Mouse (Mus musculus) kidney, embryonic 15.5 days (tissue): ENCODE measurements around the gene Gm1527. TPM values are rescaled to one million over a fixed set of nuclear protein-coding genes. Genes with fewer than 3 reads are reported as not detected.
"Not testable (repeated sequence)": the region's sequence is repeated elsewhere in the genome, so short reads cannot be mapped to it uniquely, and the experiment has no call there.

Experiments used
- ATAC-seq: fragments of 200-750 bp; cut with Nextera tagmentation; replicated peaks from 2 replicates; pipeline ENCODE4 v1.8.0; 2017; ENCODE audit warnings: moderate TSS enrichment; ENCODE audit not compliant: low FRiP score
- H3K27ac ChIP-seq: fragments of 300-500 bp; sonication (generic); 2 replicates; pipeline ENCODE4 v1.5.1; 2015; ENCODE audit warnings: mild to moderate bottlenecking, inconsistent platforms
- H3K27me3 ChIP-seq: fragments of 300-500 bp; sonication (generic); 2 replicates; pipeline ENCODE4 v1.6.1; 2015; ENCODE audit warnings: inconsistent platforms
- H3K36me3 ChIP-seq: fragments of 300-500 bp; sonication (generic); 2 replicates; pipeline ENCODE4 v1.6.1; 2015; ENCODE audit warnings: inconsistent platforms
- H3K4me1 ChIP-seq: fragments of 300-500 bp; sonication (generic); 2 replicates; pipeline ENCODE4 v1.6.1; 2015; ENCODE audit warnings: inconsistent platforms
- H3K4me2 ChIP-seq: fragments of 300-500 bp; sonication (generic); 2 replicates; pipeline ENCODE4 v1.6.1; 2015; ENCODE audit warnings: moderate library complexity, mild to moderate bottlenecking, inconsistent platforms
- H3K4me3 ChIP-seq: fragments of 300-500 bp; sonication (generic); replicated peaks from 2 replicates; pipeline ENCODE4 v1.5.1; 2015; ENCODE audit warnings: mild to moderate bottlenecking, inconsistent platforms
- H3K9ac ChIP-seq: fragments of 300-500 bp; sonication (generic); 2 replicates; pipeline ENCODE4 v1.6.1; 2015; ENCODE audit warnings: mild to moderate bottlenecking, inconsistent platforms
- H3K9me3 ChIP-seq: fragments of 300-500 bp; sonication (generic); replicated peaks from 2 replicates; pipeline ENCODE4 v1.6.1; 2016; ENCODE audit warnings: inconsistent platforms
- WGBS: fragments of 180-500 bp; shearing (Covaris S2); methylation state at CpG from one replicate; pipeline ENCODE4 v1.1.7; 2015; ENCODE audit warnings: mixed read lengths; 5-methylcytosine and 5-hydroxymethylcytosine counted together
- polyA plus RNA-seq: library from polyadenylated mRNA; unstranded; fragments of >200 nt; fragmentation: Nextera tagmentation; extraction: Ambion mirVana; gene quantifications from 2 replicates; pipeline ENCODE4 v1.2.1, GENCODE M21; 2015

The Gm1527 gene
- polyA plus RNA-seq = not detected in 2 replicates

DNA sequence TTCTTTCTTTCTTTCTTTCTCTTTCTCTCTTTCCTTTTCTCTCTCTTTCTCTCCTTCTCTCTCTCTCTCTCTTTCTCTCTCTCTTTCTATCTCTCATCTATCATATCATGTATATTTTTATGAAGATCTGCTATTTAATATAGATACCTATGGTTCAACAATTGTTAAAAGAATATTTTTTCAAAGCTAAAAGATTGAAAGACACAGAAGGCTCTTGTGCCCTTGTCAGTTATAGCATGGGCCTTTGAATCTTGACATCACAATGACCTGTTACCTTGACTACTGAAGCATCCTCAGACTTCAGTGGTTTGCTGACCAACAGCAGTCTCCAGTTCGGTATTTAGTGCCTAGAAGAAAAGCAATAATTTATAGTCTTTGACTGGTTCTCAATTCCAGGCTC lies at the start of gene Gm1527:
Gene Gm1527 (plus strand): TSS at position 301 of the 400 bp plus-strand sequence.
- no peaks in the 10 kb centered on the region for H3K9me3 ChIP-seq
- H3K27ac ChIP-seq = no peak within 1 kb of the TSS
- H3K36me3 ChIP-seq = no peaks in the 10 kb centered on the region
- H3K4me2 ChIP-seq = no peak within 1 kb of the TSS
- ATAC-seq = no peak
- WGBS = 39% methylated on average over 1 of the region's 1 CpGs
- H3K27me3 ChIP-seq = no peaks in the 10 kb centered on the region
- no peak within 1 kb of the TSS for H3K9ac ChIP-seq
- H3K4me1 ChIP-seq = no peaks in the 10 kb centered on the region
- no peak within 1 kb of the TSS for H3K4me3 ChIP-seq

DNA sequence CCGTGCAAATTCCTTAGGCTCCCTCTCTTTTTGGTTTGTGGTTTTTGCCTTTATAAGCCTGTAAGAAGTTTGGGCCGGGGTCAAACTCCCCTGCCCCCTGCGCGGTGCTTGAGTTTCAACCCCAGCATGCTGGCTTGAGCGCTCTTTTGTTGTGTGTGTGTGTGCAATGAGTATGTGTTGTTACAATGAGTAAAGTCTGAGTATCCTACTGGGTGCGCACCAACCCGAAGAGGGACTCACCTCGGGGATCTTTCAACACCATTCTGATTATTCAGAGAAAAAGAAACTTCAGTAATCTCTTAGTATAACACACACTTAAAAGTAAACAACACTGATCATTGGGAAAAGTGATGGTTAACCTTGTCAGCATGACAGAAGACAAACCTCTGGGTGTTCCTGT lies 49.2 kb upstream of the Gm1527 start:
- Histone ChIP-seq H3K9me3 (no peaks in the 10 kb centered on the region), H3K27me3 (no peaks in the 10 kb centered on the region), H3K27ac (peak overlapping the region; percentile 66), H3K4me2 (peak overlapping the region; percentile 23; the same call in 1 of the 2 replicates), H3K9ac (no peak overlapping the region), H3K4me1 (peaks cover 16% of the 10 kb centered on the region), H3K36me3 (no peaks in the 10 kb centered on the region), H3K4me3 (no peak overlapping the region)
- ATAC-seq = peak; percentile 72
- WGBS = 23% methylated on average over 8 of the region's 8 CpGs

DNA sequence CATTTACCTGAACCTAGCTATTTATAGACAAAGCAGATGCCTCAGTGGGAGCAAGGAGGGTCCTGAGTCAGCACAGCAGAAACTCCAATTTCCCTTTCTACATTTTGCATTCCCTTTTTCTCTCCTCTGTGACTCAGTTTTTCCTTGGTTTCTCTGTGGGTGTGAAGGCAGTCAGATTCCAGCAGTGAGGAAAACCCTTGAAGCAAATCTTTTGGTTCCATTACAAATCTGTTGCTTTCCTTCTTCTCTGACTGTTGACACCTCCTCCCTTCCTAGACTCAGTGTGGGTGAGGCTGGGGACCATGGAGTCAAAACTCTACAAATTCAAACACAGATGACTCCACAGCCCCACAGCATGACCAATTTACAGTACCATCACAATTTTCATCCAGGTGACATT lies 45.3 kb upstream of the Gm1527 start:
- Histone ChIP-seq H3K4me1 (peaks cover 11% of the 10 kb centered on the region), H3K9ac (no peak overlapping the region), H3K27me3 (no peaks in the 10 kb centered on the region), H3K36me3 (no peaks in the 10 kb centered on the region), H3K27ac (no peak overlapping the region), H3K4me2 (no peak overlapping the region), H3K4me3 (no peak overlapping the region), H3K9me3 (no peaks in the 10 kb centered on the region; the same call in 1 of the 2 replicates)
- no peak for ATAC-seq

DNA sequence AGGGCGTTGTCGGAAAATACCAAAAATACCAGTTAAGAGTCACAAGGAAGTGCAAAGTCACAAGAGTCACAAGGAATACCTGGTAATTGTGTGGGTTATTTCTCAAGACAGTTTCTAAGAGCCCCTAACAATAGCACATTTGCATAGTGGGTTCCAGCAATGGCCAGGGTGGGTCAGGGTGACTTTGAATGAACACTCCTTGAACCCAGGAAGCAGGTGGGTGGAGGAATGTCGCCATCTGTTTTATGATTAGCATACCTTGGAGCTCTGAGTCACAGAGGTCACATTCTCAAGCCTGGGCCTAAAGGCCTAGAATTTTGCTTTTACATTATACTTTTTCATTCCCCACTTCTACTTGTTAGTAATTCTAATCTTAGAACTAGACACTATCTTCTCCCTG lies 40.2 kb upstream of the Gm1527 start:
- H3K9me3 ChIP-seq, H3K9ac ChIP-seq, H3K27ac ChIP-seq, H3K4me2 ChIP-seq, H3K4me1 ChIP-seq, H3K36me3 ChIP-seq, H3K4me3 ChIP-seq, ATAC-seq, H3K27me3 ChIP-seq: not testable (repeated sequence)
- 89% methylated on average over 3 of the region's 3 CpGs for WGBS

DNA sequence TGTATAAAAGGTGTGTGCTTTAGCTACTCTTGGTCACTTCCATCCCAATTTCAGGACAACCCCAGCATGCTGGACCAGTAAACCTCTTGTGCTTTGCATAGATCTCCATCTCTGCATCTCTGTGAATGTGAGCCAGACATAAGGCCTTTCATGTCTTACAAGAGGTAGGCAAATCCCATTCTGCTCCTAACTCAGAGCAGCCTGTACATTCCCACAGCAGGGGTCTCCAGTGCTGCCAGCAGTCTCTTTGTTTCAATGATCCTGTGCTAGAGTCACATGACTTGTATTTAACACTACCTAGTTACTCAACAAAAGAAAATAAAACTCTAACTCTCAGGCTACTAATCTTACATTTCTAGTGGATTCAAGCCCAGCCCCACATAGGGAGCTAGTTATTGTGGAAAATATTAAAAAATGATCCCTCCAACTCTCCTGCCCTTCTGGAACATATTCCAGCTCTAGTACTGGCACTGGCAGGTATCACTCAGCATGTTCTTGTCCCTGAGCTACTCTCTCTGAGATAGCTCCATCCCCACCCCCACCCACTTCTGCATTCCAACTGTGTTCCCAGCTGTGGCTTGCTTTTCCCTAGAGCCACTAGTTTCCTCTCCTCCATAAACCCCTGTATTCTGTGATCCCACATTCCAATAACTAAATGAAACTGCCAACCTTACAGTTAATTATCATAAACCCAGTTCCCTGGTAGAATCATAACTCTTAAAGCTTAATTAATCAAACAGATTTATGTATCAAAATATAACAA lies 32.6 kb upstream of the Gm1527 start:
- H3K36me3 ChIP-seq, H3K9me3 ChIP-seq, H3K27ac ChIP-seq, H3K4me2 ChIP-seq, H3K27me3 ChIP-seq, H3K9ac ChIP-seq, H3K4me1 ChIP-seq, H3K4me3 ChIP-seq, ATAC-seq: not testable (repeated sequence)

DNA sequence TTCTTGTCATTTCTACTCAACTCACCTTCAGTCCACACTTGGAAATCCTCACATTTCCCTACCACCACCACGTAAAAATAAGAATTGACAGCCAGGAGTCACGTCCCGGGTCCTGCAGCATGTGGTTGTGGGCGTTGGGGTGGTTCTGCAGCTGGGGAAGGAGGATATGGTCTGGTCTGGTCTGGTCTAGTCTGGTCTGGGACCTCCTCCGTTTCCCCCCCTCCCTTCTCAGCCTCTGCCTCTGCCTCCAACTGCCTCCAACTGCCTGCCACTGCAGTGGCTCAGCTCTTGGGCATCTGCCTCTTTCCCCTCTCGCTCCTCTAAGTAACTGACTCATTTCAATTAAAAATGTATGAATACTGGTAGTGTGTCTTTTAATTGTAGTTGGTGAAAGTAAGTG lies 4.5 kb downstream of the Gm1527 start:
- not testable (repeated sequence) for H3K9ac ChIP-seq, H3K9me3 ChIP-seq, ATAC-seq, H3K4me3 ChIP-seq, H3K4me2 ChIP-seq, H3K36me3 ChIP-seq, H3K4me1 ChIP-seq, H3K27ac ChIP-seq, H3K27me3 ChIP-seq
- WGBS = 52% methylated on average over 6 of the region's 6 CpGs

DNA sequence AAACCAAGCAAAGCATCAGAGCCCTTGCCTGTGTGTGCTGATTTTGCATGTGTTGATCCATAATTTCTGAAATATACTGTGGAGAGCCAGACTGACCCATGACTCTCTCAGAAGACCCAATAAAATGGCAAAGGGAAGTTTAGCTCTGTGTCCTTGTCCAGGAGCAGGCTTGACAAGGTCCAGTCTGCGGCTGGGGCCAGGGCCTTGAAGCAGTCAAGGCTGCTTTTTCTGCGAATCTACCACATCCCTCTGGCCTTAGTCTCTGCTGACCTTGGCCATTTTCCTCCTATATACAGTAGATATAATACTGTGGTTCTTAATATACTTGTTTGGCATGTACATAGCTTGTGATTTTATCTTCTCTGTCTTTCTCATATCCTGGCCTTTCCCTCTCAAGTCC lies 73.5 kb downstream of the Gm1527 start:
- Histone ChIP-seq H3K27ac (no peak overlapping the region), H3K4me3 (no peak overlapping the region), H3K4me2 (no peak overlapping the region), H3K9ac (no peak overlapping the region), H3K36me3 (no peaks in the 10 kb centered on the region), H3K4me1 (no peaks in the 10 kb centered on the region), H3K27me3 (no peaks in the 10 kb centered on the region), H3K9me3 (no peaks in the 10 kb centered on the region)
- 83% methylated on average over 2 of the region's 2 CpGs for WGBS
- no peak for ATAC-seq

DNA sequence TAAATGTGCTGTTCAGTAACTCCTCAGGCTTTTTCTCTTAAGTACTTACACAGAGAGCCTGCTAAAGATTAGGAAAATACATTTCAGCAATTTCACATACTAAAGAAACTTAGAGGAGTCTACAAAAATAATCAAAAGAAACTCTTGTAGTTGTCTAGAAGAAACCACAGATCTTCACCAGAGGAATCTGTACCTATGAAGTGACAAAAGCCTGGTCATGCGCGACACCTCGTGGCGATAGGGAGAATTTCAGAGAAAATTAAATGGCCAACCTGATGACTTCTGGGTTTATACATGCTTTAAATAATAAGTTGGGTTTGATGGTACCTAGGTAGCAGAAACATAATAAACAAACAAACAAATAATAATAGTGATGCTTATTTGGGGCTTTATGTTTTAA lies 76.4 kb downstream of the Gm1527 start:
- Histone ChIP-seq H3K27ac (no peak overlapping the region), H3K9me3 (no peaks in the 10 kb centered on the region), H3K27me3 (no peaks in the 10 kb centered on the region), H3K9ac (no peak overlapping the region), H3K4me2 (no peak overlapping the region), H3K4me3 (no peak overlapping the region), H3K4me1 (no peaks in the 10 kb centered on the region), H3K36me3 (no peaks in the 10 kb centered on the region)
- no peak for ATAC-seq
- 0% methylated on average over 4 of the region's 4 CpGs for WGBS

Other genes starting within 250 kb of the Gm1527 start
- 16.8 and 18.8 TPM in 2 replicates for gene Slc2a2, start 194.7 kb upstream of the Gm1527 start, polyA plus RNA-seq
- 7.4 and 8.0 TPM in 2 replicates for gene Eif5a2, start 111.3 kb upstream of the Gm1527 start, polyA plus RNA-seq
- gene Rpl22l1, start 87.2 kb upstream of the Gm1527 start, polyA plus RNA-seq = 412 and 505 TPM in 2 replicates
- 1.1 and 1.4 TPM in 2 replicates for gene Egfem1, start 189.4 kb downstream of the Gm1527 start, polyA plus RNA-seq